Mouse (Mus musculus): ENCODE results near the gene Nbr1. TPM values are rescaled to one million over a fixed set of nuclear protein-coding genes. Genes with fewer than 3 reads are reported as not detected.
A peak's percentile ranks its signal among the peaks of the same experiment; 100 is the strongest.

The Nbr1 gene
- polyA plus RNA-seq (2015; fragmentation: Nextera tagmentation; extraction: Ambion mirVana) = 62.6 and 63.3 TPM in 2 replicates

GRCm38 (mm10) chr11:101551751-101552475, at the start of gene Nbr1, which contains the start of gene Brca1:
Gene Nbr1 (plus strand): TSS chr11:101552149.
Gene Brca1 (minus strand): TSS chr11:101551955.
- Histone ChIP-seq H3K36me3 (ENCODE audit: insufficient read depth, low read length) (0 out of 2 replicates have a peak, but pooled peaks cover 3% of the 10 kb centered on the region), H3K27me3 (ENCODE audit: insufficient read depth, low read length) (no peaks in the 10 kb centered on the region), H3K4me3 (replicated peaks; ENCODE audit: low read depth, low read length) (peak within 1 kb of the TSS; percentile 77), H3K27ac (peak within 1 kb of the TSS; percentile 97), H3K4me2 (ENCODE audit: low read length) (peak within 1 kb of the TSS; percentile 77), H3K9me3 (replicated peaks; ENCODE audit: low read length) (no peaks in the 10 kb centered on the region), H3K9ac (ENCODE audit: low read depth, low read length) (peak within 1 kb of the TSS; percentile 81), H3K4me1 (replicated peaks; ENCODE audit: insufficient read depth, low read length) (peaks cover 16% of the 10 kb centered on the region)
- peak; percentile 98 for DNase-seq (ENCODE audit: low spot score)
- no peak for TF ChIP-seq CTCF (IDR thresholded peaks at IDR 0.05; ENCODE audit: low read depth)
- under 1% methylated on average over 43 of the region's 43 CpGs for whole genome bisulfite sequencing
- ATAC-seq (replicated peaks; ENCODE audit: low FRiP score, low read depth) = peak; percentile 65

GRCm38 (mm10) chr11:101506269-101506780, 45.6 kb upstream of the Nbr1 start:
- 90% methylated on average over 5 of the region's 5 CpGs for WGBS
- peaks cover 14% of the 10 kb centered on the region; the same call in 1 of the 2 replicates for H3K36me3 ChIP-seq (ENCODE audit: insufficient read depth, low read length)
- DNase-seq (ENCODE audit: low spot score) = no peak

GRCm38 (mm10) chr11:101507090-101507489, 44.9 kb upstream of the Nbr1 start:
- Histone ChIP-seq H3K4me3 (replicated peaks; ENCODE audit: low read depth, low read length) (no peak overlapping the region), H3K27ac (no peak overlapping the region), H3K36me3 (ENCODE audit: insufficient read depth, low read length) (peaks cover 14% of the 10 kb centered on the region; the same call in 1 of the 2 replicates), H3K27me3 (ENCODE audit: insufficient read depth, low read length) (no peaks in the 10 kb centered on the region), H3K4me2 (ENCODE audit: low read length) (no peak overlapping the region), H3K4me1 (replicated peaks; ENCODE audit: insufficient read depth, low read length) (no peaks in the 10 kb centered on the region), H3K9me3 (replicated peaks; ENCODE audit: low read length) (no peaks in the 10 kb centered on the region), H3K9ac (ENCODE audit: low read depth, low read length) (no peak overlapping the region)
- ATAC-seq (replicated peaks; ENCODE audit: low FRiP score, low read depth) (no peak), DNase-seq (ENCODE audit: low spot score) (no peak)
- 92% methylated on average over 7 of the region's 7 CpGs for WGBS
- no peak for TF ChIP-seq CTCF (IDR thresholded peaks at IDR 0.05; ENCODE audit: low read depth)

More at GRCm38 (mm10) chr11:101506269-101506780, 45.6 kb upstream of the Nbr1 start:
- Histone ChIP-seq H3K27ac (no peak overlapping the region), H3K9me3 (replicated peaks; ENCODE audit: low read length) (no peaks in the 10 kb centered on the region), H3K4me2 (ENCODE audit: low read length) (no peak overlapping the region), H3K9ac (ENCODE audit: low read depth, low read length) (no peak overlapping the region), H3K27me3 (ENCODE audit: insufficient read depth, low read length) (no peaks in the 10 kb centered on the region), H3K4me1 (replicated peaks; ENCODE audit: insufficient read depth, low read length) (no peaks in the 10 kb centered on the region), H3K4me3 (replicated peaks; ENCODE audit: low read depth, low read length) (no peak overlapping the region)
- no peak for TF ChIP-seq CTCF (IDR thresholded peaks at IDR 0.05; ENCODE audit: low read depth)
- no peak for ATAC-seq (replicated peaks; ENCODE audit: low FRiP score, low read depth)

GRCm38 (mm10) chr11:101518937-101519336, 33.0 kb upstream of the Nbr1 start:
- DNase-seq (ENCODE audit: low spot score) = no peak
- no peak for ATAC-seq (replicated peaks; ENCODE audit: low FRiP score, low read depth)

GRCm38 (mm10) chr11:101519364-101519763, 32.6 kb upstream of the Nbr1 start:
- Histone ChIP-seq H3K4me1 (replicated peaks; ENCODE audit: insufficient read depth, low read length) (no peaks in the 10 kb centered on the region), H3K27ac (no peak overlapping the region), H3K4me3 (replicated peaks; ENCODE audit: low read depth, low read length) (no peak overlapping the region), H3K36me3 (ENCODE audit: insufficient read depth, low read length) (0 out of 2 replicates have a peak, but pooled peaks cover 8% of the 10 kb centered on the region), H3K9me3 (replicated peaks; ENCODE audit: low read length) (no peaks in the 10 kb centered on the region), H3K9ac (ENCODE audit: low read depth, low read length) (no peak overlapping the region), H3K4me2 (ENCODE audit: low read length) (no peak overlapping the region), H3K27me3 (ENCODE audit: insufficient read depth, low read length) (no peaks in the 10 kb centered on the region)
- DNase-seq (ENCODE audit: low spot score) (no peak), ATAC-seq (replicated peaks; ENCODE audit: low FRiP score, low read depth) (no peak)
- 89% methylated on average over 6 of the region's 6 CpGs for WGBS
- no peak for TF ChIP-seq CTCF (IDR thresholded peaks at IDR 0.05; ENCODE audit: low read depth)

More at GRCm38 (mm10) chr11:101518937-101519336, 33.0 kb upstream of the Nbr1 start:
- no peak overlapping the region for H3K4me3 ChIP-seq (replicated peaks; ENCODE audit: low read depth, low read length)
- no peaks in the 10 kb centered on the region for H3K4me1 ChIP-seq (replicated peaks; ENCODE audit: insufficient read depth, low read length)
- TF ChIP-seq CTCF (IDR thresholded peaks at IDR 0.05; ENCODE audit: low read depth) = 0 out of 2 replicates have a peak, but pooled peaks have one; percentile 34
- 82% methylated on average over 5 of the region's 5 CpGs for WGBS
- H3K27ac ChIP-seq = no peak overlapping the region
- no peak overlapping the region for H3K4me2 ChIP-seq (ENCODE audit: low read length)
- no peak overlapping the region for H3K9ac ChIP-seq (ENCODE audit: low read depth, low read length)
- 0 out of 2 replicates have a peak, but pooled peaks cover 12% of the 10 kb centered on the region for H3K36me3 ChIP-seq (ENCODE audit: insufficient read depth, low read length)
- no peaks in the 10 kb centered on the region for H3K27me3 ChIP-seq (ENCODE audit: insufficient read depth, low read length)
- H3K9me3 ChIP-seq (replicated peaks; ENCODE audit: low read length) = no peaks in the 10 kb centered on the region

- TF ChIP-seq CTCF (IDR thresholded peaks at IDR 0.05; ENCODE audit: low read depth) = no peak
- Histone ChIP-seq H3K4me1 (replicated peaks; ENCODE audit: insufficient read depth, low read length) (no peaks in the 10 kb centered on the region), H3K9me3 (replicated peaks; ENCODE audit: low read length) (no peaks in the 10 kb centered on the region), H3K27ac (no peak overlapping the region), H3K27me3 (ENCODE audit: insufficient read depth, low read length) (no peaks in the 10 kb centered on the region), H3K4me3 (replicated peaks; ENCODE audit: low read depth, low read length) (no peak overlapping the region), H3K4me2 (ENCODE audit: low read length) (no peak overlapping the region), H3K9ac (ENCODE audit: low read depth, low read length) (no peak overlapping the region), H3K36me3 (ENCODE audit: insufficient read depth, low read length) (0 out of 2 replicates have a peak, but pooled peaks cover 6% of the 10 kb centered on the region)
- ATAC-seq (replicated peaks; ENCODE audit: low FRiP score, low read depth) (no peak), DNase-seq (ENCODE audit: low spot score) (no peak)
- 91% methylated on average over 8 of the region's 8 CpGs for WGBS
Observed at GRCm38 (mm10) chr11:101524446-101524845, 27.5 kb upstream of the Nbr1 start.
